Mouse (Mus musculus): ENCODE data around the gene 2200002D01Rik. TPM values are rescaled to one million over a fixed set of nuclear protein-coding genes. Genes with fewer than 3 reads are reported as not detected.
A peak's percentile ranks its signal among the peaks of the same experiment; 100 is the strongest.
"Not testable (repeated sequence)": the region's sequence is repeated elsewhere in the genome, so short reads cannot be mapped to it uniquely, and the experiment has no call there.

2200002D01Rik gene
- polyA plus RNA-seq, 1 experiment: 42.4 TPM

DNA sequence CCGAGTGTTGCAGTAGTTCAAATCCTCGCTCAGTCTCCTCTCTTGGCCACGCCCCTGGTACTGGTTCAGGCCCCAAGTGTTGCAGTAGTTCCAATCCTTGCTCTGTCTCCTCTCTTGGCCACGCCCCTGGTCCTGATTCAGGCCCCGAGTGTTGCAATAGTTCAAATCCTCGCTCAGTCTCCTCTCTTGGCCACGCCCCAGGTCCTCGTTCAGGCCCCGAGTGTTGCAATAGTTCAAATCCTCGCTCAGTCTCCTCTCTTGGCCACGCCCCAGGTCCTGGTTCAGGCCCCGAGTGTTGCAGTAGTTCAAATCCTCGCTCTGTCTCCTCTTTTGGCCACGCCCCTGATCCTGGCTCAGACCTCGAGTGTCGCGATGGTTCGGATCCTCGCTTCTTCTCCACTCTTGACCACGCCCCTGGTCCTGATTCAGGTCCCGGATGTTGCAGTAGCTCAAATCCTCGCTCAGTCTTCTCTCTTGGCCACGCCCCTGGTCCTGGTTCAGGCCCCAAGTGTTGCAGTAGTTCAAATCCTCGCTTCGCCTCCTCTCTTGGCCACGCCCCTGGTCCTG is 36.0 kb downstream of the 2200002D01Rik start:
- no peak overlapping the region for H3ac ChIP-seq (ENCODE audit: control insufficient read depth, insufficient read length)
- no peaks in the 10 kb centered on the region for H3K27me3 ChIP-seq (ENCODE audit: control insufficient read depth, insufficient read depth, insufficient read length)
- TF ChIP-seq REST (IDR thresholded peaks at IDR 0.05; ENCODE audit: insufficient read depth, insufficient read length): no peak
- TF ChIP-seq POLR2A (IDR thresholded peaks at IDR 0.05; ENCODE audit: insufficient read length, low read depth): no peak
- no peak for TF ChIP-seq MAX (IDR thresholded peaks at IDR 0.05; ENCODE audit: low read depth)
- no peak for TF ChIP-seq MYOD1 (IDR thresholded peaks at IDR 0.05; ENCODE audit: control insufficient read depth in 1 of 3, insufficient read length in 2 of 3, low read depth in 2 of 3)
- no peak for TF ChIP-seq MYOG (IDR thresholded peaks at IDR 0.05; ENCODE audit: control insufficient read depth in 1 of 3, insufficient read depth in 1 of 3, insufficient read length in 2 of 3, low read depth in 2 of 3)
- TF ChIP-seq USF1 (IDR thresholded peaks at IDR 0.05; ENCODE audit: low read depth): no peak
- no peak for TF ChIP-seq TCF12 (IDR thresholded peaks at IDR 0.05; ENCODE audit: insufficient read depth, poor library complexity, severe bottlenecking)
- no peak for TF ChIP-seq TCF3 (IDR thresholded peaks at IDR 0.05; ENCODE audit: insufficient read length, low read depth)
- TF ChIP-seq CEBPB (IDR thresholded peaks at IDR 0.05; ENCODE audit: insufficient read depth, poor library complexity, severe bottlenecking): no peak
- TF ChIP-seq POLR2AphosphoS2 (IDR thresholded peaks at IDR 0.05; ENCODE audit: insufficient read length, low read depth): no peak
- no peak for TF ChIP-seq E2F4 (IDR thresholded peaks at IDR 0.05; ENCODE audit: insufficient read depth)
- TF ChIP-seq SRF (IDR thresholded peaks at IDR 0.05; ENCODE audit: control insufficient read depth, insufficient read length, low read depth): no peak
- H3K36me3 ChIP-seq (ENCODE audit: control insufficient read depth, insufficient read depth): no peaks in the 10 kb centered on the region
- no peaks in the 10 kb centered on the region for H3K79me2 ChIP-seq (ENCODE audit: control insufficient read depth, insufficient read depth)
- H3K4me2 ChIP-seq (ENCODE audit: low read depth): peak overlapping the region; percentile 81
- H3K4me3 ChIP-seq: peak overlapping the region; percentile 22

DNA sequence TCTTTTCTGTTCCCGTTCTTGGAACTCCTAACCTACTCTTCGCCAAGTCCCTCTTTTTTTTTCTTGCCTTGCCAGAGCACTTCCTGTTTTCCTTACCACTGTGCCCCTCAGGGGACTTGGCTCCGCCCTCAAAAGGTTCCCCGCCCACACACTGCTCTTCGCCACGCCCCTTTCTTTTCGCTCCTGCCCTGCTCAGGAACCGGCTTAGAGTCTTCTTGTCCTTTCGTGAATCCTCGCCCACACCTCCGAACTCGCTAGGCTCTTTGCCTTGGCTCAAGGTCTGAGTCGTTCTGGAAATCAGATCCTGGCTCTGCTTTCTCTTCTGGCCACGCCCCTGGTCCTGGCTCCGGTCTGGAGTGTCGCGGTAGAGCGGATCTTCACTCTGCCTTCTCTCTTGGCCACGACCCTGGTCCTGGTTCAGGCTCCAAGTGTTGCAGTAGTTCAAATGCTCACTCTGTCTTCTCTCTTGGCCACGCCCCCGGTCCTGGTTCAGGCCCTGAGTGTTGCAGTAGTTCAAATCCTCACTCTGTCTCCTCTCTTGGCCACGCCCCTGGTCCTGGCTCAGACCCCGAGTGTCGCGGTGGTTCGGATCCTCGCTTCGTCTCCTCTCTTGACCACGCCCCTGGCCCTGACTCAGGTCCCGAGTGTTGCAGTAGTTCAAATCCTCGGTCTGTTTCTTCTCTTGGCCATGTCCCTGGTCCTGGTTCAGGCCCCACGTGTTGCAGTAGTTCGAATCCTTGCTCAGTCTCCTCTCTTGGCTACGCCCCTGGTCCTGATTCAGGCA is 36.7 kb downstream of the 2200002D01Rik start:
- no peak for TF ChIP-seq REST (IDR thresholded peaks at IDR 0.05; ENCODE audit: insufficient read depth, insufficient read length)
- no peak for TF ChIP-seq E2F4 (IDR thresholded peaks at IDR 0.05; ENCODE audit: insufficient read depth)
- TF ChIP-seq USF1 (IDR thresholded peaks at IDR 0.05; ENCODE audit: low read depth): no peak
- no peak for TF ChIP-seq SRF (IDR thresholded peaks at IDR 0.05; ENCODE audit: control insufficient read depth, insufficient read length, low read depth)
- no peak for TF ChIP-seq POLR2A (IDR thresholded peaks at IDR 0.05; ENCODE audit: insufficient read length, low read depth)
- no peak for TF ChIP-seq TCF12 (IDR thresholded peaks at IDR 0.05; ENCODE audit: insufficient read depth, poor library complexity, severe bottlenecking)
- no peak for TF ChIP-seq MYOD1 (IDR thresholded peaks at IDR 0.05; ENCODE audit: control insufficient read depth in 1 of 3, insufficient read length in 2 of 3, low read depth in 2 of 3)
- no peak for TF ChIP-seq MAX (IDR thresholded peaks at IDR 0.05; ENCODE audit: low read depth)
- no peak for TF ChIP-seq TCF3 (IDR thresholded peaks at IDR 0.05; ENCODE audit: insufficient read length, low read depth)
- no peak for TF ChIP-seq MYOG (IDR thresholded peaks at IDR 0.05; ENCODE audit: control insufficient read depth in 1 of 3, insufficient read depth in 1 of 3, insufficient read length in 2 of 3, low read depth in 2 of 3)
- no peak for TF ChIP-seq CEBPB (IDR thresholded peaks at IDR 0.05; ENCODE audit: insufficient read depth, poor library complexity, severe bottlenecking)
- no peak for TF ChIP-seq POLR2AphosphoS2 (IDR thresholded peaks at IDR 0.05; ENCODE audit: insufficient read length, low read depth)
- Histone ChIP-seq H3K36me3 (ENCODE audit: control insufficient read depth, insufficient read depth) (no peaks in the 10 kb centered on the region), H3ac (ENCODE audit: control insufficient read depth, insufficient read length) (no peak overlapping the region), H3K79me2 (ENCODE audit: control insufficient read depth, insufficient read depth) (no peaks in the 10 kb centered on the region), H3K27me3 (ENCODE audit: control insufficient read depth, insufficient read depth, insufficient read length) (no peaks in the 10 kb centered on the region), H3K4me2 (ENCODE audit: low read depth) (peak overlapping the region; percentile 81), H3K4me3 (peak overlapping the region; percentile 22)

DNA sequence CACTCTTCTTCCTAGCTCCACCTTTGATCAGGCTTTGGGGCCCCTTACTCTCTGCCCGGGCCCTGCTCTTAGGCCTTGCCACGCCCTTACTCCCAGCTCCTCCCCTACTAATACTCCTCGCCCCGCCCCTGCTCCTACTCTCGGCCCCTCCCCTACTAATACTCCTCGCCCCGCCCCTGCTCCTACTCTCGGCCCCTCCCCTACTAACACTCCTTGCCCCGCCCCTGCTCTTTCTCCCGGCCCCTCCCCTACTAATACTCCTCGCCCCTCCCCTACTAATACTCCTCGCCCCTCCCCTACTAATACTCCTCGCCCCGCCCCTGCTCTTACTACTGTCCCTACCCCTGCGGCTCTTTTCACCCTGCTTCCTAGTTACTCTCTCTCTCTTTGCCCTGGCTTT is 37.3 kb downstream of the 2200002D01Rik start:
- H3K36me3 ChIP-seq (ENCODE audit: control insufficient read depth, insufficient read depth); H3K27me3 ChIP-seq (ENCODE audit: control insufficient read depth, insufficient read depth, insufficient read length); H3K79me2 ChIP-seq (ENCODE audit: control insufficient read depth, insufficient read depth); H3ac ChIP-seq (ENCODE audit: control insufficient read depth, insufficient read length): not testable (repeated sequence)
- peak overlapping the region; percentile 81 for H3K4me2 ChIP-seq (ENCODE audit: low read depth)
- peak overlapping the region; percentile 22 for H3K4me3 ChIP-seq

- Histone ChIP-seq H3K36me3 (ENCODE audit: control insufficient read depth, insufficient read depth) (no peaks in the 10 kb centered on the region), H3K4me2 (ENCODE audit: low read depth) (no peak overlapping the region), H3K4me3 (no peak overlapping the region), H3K79me2 (ENCODE audit: control insufficient read depth, insufficient read depth) (no peaks in the 10 kb centered on the region), H3K27me3 (ENCODE audit: control insufficient read depth, insufficient read depth, insufficient read length) (peaks cover 10% of the 10 kb centered on the region), H3ac (ENCODE audit: control insufficient read depth, insufficient read length) (no peak overlapping the region)
- no peak for TF ChIP-seq POLR2A (IDR thresholded peaks at IDR 0.05; ENCODE audit: insufficient read length, low read depth)
- TF ChIP-seq TCF3 (IDR thresholded peaks at IDR 0.05; ENCODE audit: insufficient read length, low read depth): no peak
- no peak for TF ChIP-seq MAX (IDR thresholded peaks at IDR 0.05; ENCODE audit: low read depth)
- TF ChIP-seq TCF12 (IDR thresholded peaks at IDR 0.05; ENCODE audit: insufficient read depth, poor library complexity, severe bottlenecking): no peak
- TF ChIP-seq USF1 (IDR thresholded peaks at IDR 0.05; ENCODE audit: low read depth): no peak
- TF ChIP-seq SRF (IDR thresholded peaks at IDR 0.05; ENCODE audit: control insufficient read depth, insufficient read length, low read depth): no peak
- TF ChIP-seq POLR2AphosphoS2 (IDR thresholded peaks at IDR 0.05; ENCODE audit: insufficient read length, low read depth): no peak
- no peak for TF ChIP-seq MYOD1 (IDR thresholded peaks at IDR 0.05; ENCODE audit: control insufficient read depth in 1 of 3, insufficient read length in 2 of 3, low read depth in 2 of 3)
- no peak for TF ChIP-seq MYOG (IDR thresholded peaks at IDR 0.05; ENCODE audit: control insufficient read depth in 1 of 3, insufficient read depth in 1 of 3, insufficient read length in 2 of 3, low read depth in 2 of 3)
- no peak for TF ChIP-seq REST (IDR thresholded peaks at IDR 0.05; ENCODE audit: insufficient read depth, insufficient read length)
- TF ChIP-seq CEBPB (IDR thresholded peaks at IDR 0.05; ENCODE audit: insufficient read depth, poor library complexity, severe bottlenecking): no peak
- TF ChIP-seq E2F4 (IDR thresholded peaks at IDR 0.05; ENCODE audit: insufficient read depth): no peak
Measured at GRCm38 (mm10) chr7:29202577-29202976, 45.7 kb downstream of the 2200002D01Rik start.

Other genes starting within 250 kb of the 2200002D01Rik start
- gene Ryr1, start 123.3 kb downstream of the 2200002D01Rik start, polyA plus RNA-seq (2012; fragmentation: generic; extraction: Trizol): 73.1 TPM
- 0.01 TPM for gene Rasgrp4, start 113.6 kb downstream of the 2200002D01Rik start, polyA plus RNA-seq (2012; fragmentation: generic; extraction: Trizol)
- 11.6 TPM for gene Fam98c, start 92.2 kb downstream of the 2200002D01Rik start, polyA plus RNA-seq (2012; fragmentation: generic; extraction: Trizol)
- 0.89 TPM for gene Ggn, start 78.3 kb downstream of the 2200002D01Rik start, polyA plus RNA-seq (2012; fragmentation: generic; extraction: Trizol)
- gene Spred3, start 78.1 kb downstream of the 2200002D01Rik start, polyA plus RNA-seq (2012; fragmentation: generic; extraction: Trizol): 4.1 TPM
- gene Psmd8, start 67.8 kb downstream of the 2200002D01Rik start, polyA plus RNA-seq (2012; fragmentation: generic; extraction: Trizol): 404 TPM
- not detected for gene Catsperg1, start 34.4 kb downstream of the 2200002D01Rik start, polyA plus RNA-seq (2012; fragmentation: generic; extraction: Trizol)
- gene Kcnk6, start 16.0 kb downstream of the 2200002D01Rik start, polyA plus RNA-seq (2012; fragmentation: generic; extraction: Trizol): 0.01 TPM
- 166 TPM for gene Yif1b, start 10.1 kb downstream of the 2200002D01Rik start, polyA plus RNA-seq (2012; fragmentation: generic; extraction: Trizol)
- gene Spint2, start 33.4 kb upstream of the 2200002D01Rik start, polyA plus RNA-seq (2012; fragmentation: generic; extraction: Trizol): 0.10 TPM
- 0.35 TPM for gene Ppp1r14a, start 40.8 kb upstream of the 2200002D01Rik start, polyA plus RNA-seq (2012; fragmentation: generic; extraction: Trizol)
- 3.4 TPM for gene Dpf1, start 55.5 kb upstream of the 2200002D01Rik start, polyA plus RNA-seq (2012; fragmentation: generic; extraction: Trizol)